Mouse (Mus musculus) stomach, postnatal 0 days (tissue): ENCODE measurements around the gene Parp12.

Experiments used
- CTCF ChIP-seq: IDR thresholded peaks from 2 replicates; pipeline ENCODE4 v1.5.1; 2016; ENCODE audit warnings: antibody characterized with exemption, low read depth, mild to moderate bottlenecking, moderate library complexity
- EP300 ChIP-seq: optimal IDR thresholded peaks from 2 replicates; pipeline ENCODE3; 2016; ENCODE audit warnings: antibody characterized with exemption

DNA sequence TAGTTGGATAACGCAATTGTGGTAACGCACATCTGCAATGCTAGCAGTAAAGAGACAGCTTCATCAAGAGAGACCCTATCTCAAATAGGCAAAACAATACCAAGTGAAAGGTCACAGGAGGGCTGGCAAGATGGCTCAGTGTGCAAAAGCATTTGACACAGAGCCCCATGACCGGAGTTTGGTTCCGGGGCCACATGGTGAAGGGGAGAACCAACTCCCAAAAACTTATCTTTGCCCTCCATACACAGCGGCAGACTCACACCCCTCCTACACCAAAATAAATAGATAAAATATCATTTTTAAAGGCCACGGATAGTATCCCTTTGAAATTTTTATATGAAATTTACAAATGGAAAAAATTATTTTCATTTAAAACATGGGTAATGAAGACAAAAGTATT, 43.8 kb upstream of the Parp12 start:
- no peak for TF ChIP-seq CTCF
- no peak for TF ChIP-seq EP300
